Mouse (Mus musculus): Measurements from ENCODE around the gene Amotl2. TPM values are rescaled to one million over a fixed set of nuclear protein-coding genes. Genes with fewer than 3 reads are reported as not detected.

Gene Amotl2
- total and polyA plus RNA-seq, 3 experiments, result not detected

- no peak for TF ChIP-seq JUND (IDR thresholded peaks at IDR 0.05; ENCODE audit: low read depth, low read length)
Observed at GRCm38 (mm10) chr9:102749216-102749615, 32.7 kb downstream of the Amotl2 start (continued).

GRCm38 (mm10) chr9:102751632-102752303 is 35.3 kb downstream of the Amotl2 start:
- Histone ChIP-seq H3K9me3 (replicated peaks; ENCODE audit: insufficient read depth, low read length) (no peaks in the 10 kb centered on the region), H3K9ac (ENCODE audit: control insufficient read depth, low read depth, low read length, poor library complexity, severe bottlenecking) (no peak overlapping the region), H3K27ac (ENCODE audit: control insufficient read depth, low read depth, low read length) (no peak overlapping the region), H3K36me3 (ENCODE audit: control insufficient read depth in 1 of 2, insufficient read depth in 2 of 2, low read length in 2 of 2) (no peaks in the 10 kb centered on the region), H3K27me3 (ENCODE audit: control insufficient read depth in 1 of 2, insufficient read depth in 2 of 2, low read length in 2 of 2) (no peaks in the 10 kb centered on the region), H3K4me3 (ENCODE audit: control insufficient read depth in 1 of 2, insufficient read depth in 1 of 2, low read depth in 2 of 2, low read length in 2 of 2) (no peak overlapping the region), H3K4me1 (ENCODE audit: control insufficient read depth in 1 of 2, insufficient read depth in 2 of 2, low read length in 2 of 2) (no peaks in the 10 kb centered on the region), H3K79me2 (ENCODE audit: control insufficient read depth, insufficient read depth, low read length, poor library complexity) (no peaks in the 10 kb centered on the region)
- no peak for DNase-seq (ENCODE audit: low read depth, low spot score)
- TF ChIP-seq NRF1 (IDR thresholded peaks at IDR 0.05; ENCODE audit: insufficient read depth, low read depth, low read length, poor library complexity, severe bottlenecking) (no peak), POLR2A (IDR thresholded peaks at IDR 0.05; ENCODE audit: control insufficient read depth in 1 of 2, insufficient read depth in 1 of 2, low read depth in 1 of 2, low read length in 2 of 2, poor library complexity in 1 of 2) (no peak), ZNF384 (IDR thresholded peaks at IDR 0.05; ENCODE audit: low read depth, low read length) (no peak), JUND (IDR thresholded peaks at IDR 0.05; ENCODE audit: low read depth, low read length) (no peak), SIN3A (IDR thresholded peaks at IDR 0.05; ENCODE audit: low read length) (no peak), RAD21 (IDR thresholded peaks at IDR 0.05; ENCODE audit: low read depth, low read length) (no peak), CTCF (IDR thresholded peaks at IDR 0.05 in 2 of 3, conservative IDR thresholded peaks at IDR 0.05 in 1 of 3; ENCODE audit: control insufficient read depth in 1 of 3, insufficient read depth in 1 of 3, low read depth in 2 of 3, low read length in 3 of 3, poor library complexity in 1 of 3, severe bottlenecking in 1 of 3) (no peak), RCOR1 (IDR thresholded peaks at IDR 0.05; ENCODE audit: low read depth, low read length) (no peak), MAX (IDR thresholded peaks at IDR 0.05; ENCODE audit: low read length) (no peak), TAL1 (IDR thresholded peaks at IDR 0.05; ENCODE audit: low read length) (no peak)

- Histone ChIP-seq H3K79me2 (ENCODE audit: control insufficient read depth, insufficient read depth, low read length, poor library complexity) (no peaks in the 10 kb centered on the region), H3K9me3 (replicated peaks; ENCODE audit: insufficient read depth, low read length) (no peaks in the 10 kb centered on the region), H3K36me3 (ENCODE audit: control insufficient read depth in 1 of 2, insufficient read depth in 2 of 2, low read length in 2 of 2) (no peaks in the 10 kb centered on the region), H3K27ac (ENCODE audit: control insufficient read depth, low read depth, low read length) (no peak overlapping the region), H3K9ac (ENCODE audit: control insufficient read depth, low read depth, low read length, poor library complexity, severe bottlenecking) (no peak overlapping the region), H3K4me1 (ENCODE audit: control insufficient read depth in 1 of 2, insufficient read depth in 2 of 2, low read length in 2 of 2) (no peaks in the 10 kb centered on the region), H3K4me3 (ENCODE audit: control insufficient read depth in 1 of 2, insufficient read depth in 1 of 2, low read depth in 2 of 2, low read length in 2 of 2) (no peak overlapping the region), H3K27me3 (ENCODE audit: control insufficient read depth in 1 of 2, insufficient read depth in 2 of 2, low read length in 2 of 2) (no peaks in the 10 kb centered on the region)
- no peak for TF ChIP-seq TCF12 (IDR thresholded peaks at IDR 0.05; ENCODE audit: low read depth, low read length)
- TF ChIP-seq GATA1 (IDR thresholded peaks at IDR 0.05; ENCODE audit: low read depth, low read length), result no peak
- TF ChIP-seq KAT2A (conservative IDR thresholded peaks at IDR 0.05; ENCODE audit: low read depth, low read length), result no peak
- no peak for TF ChIP-seq POLR2AphosphoS2 (IDR thresholded peaks at IDR 0.05; ENCODE audit: low read length)
- TF ChIP-seq USF2 (IDR thresholded peaks at IDR 0.05; ENCODE audit: borderline replicate concordance in 1 of 2, insufficient read depth in 1 of 2, low read depth in 1 of 2, low read length in 2 of 2), result no peak
- no peak for TF ChIP-seq EP300 (IDR thresholded peaks at IDR 0.05; ENCODE audit: low read depth in 1 of 2, low read length in 2 of 2)
- no peak for TF ChIP-seq ELF1 (IDR thresholded peaks at IDR 0.05; ENCODE audit: low read depth, low read length)
- no peak for TF ChIP-seq MXI1 (IDR thresholded peaks at IDR 0.05; ENCODE audit: low read depth, low read length)
- TF ChIP-seq MEF2A (IDR thresholded peaks at IDR 0.05; ENCODE audit: extremely low read depth, insufficient replicate concordance, low read depth, low read length, poor library complexity, severe bottlenecking), result no peak
- TF ChIP-seq UBTF (IDR thresholded peaks at IDR 0.05; ENCODE audit: borderline replicate concordance, insufficient read depth, low read depth, low read length), result no peak
- no peak for TF ChIP-seq MAZ (IDR thresholded peaks at IDR 0.05; ENCODE audit: low read depth, low read length)
- no peak for DNase-seq (ENCODE audit: low read depth, low spot score)
Observed at GRCm38 (mm10) chr9:102753299-102753698, 36.8 kb downstream of the Amotl2 start.

All from MEL (cell line).